Mouse (Mus musculus) embryonic facial prominence, embryonic 11.5 days (tissue): ENCODE results near the gene Dpp9. TPM values are rescaled to one million over a fixed set of nuclear protein-coding genes. Genes with fewer than 3 reads are reported as not detected.

Source experiments
- ATAC-seq: fragments of 200-750 bp; cut with Nextera tagmentation; replicated peaks from 2 replicates; pipeline ENCODE4 v1.8.0; 2017; ENCODE audit warnings: low read depth; ENCODE audit not compliant: insufficient number of reproducible peaks, low FRiP score, low TSS enrichment
- DNase-seq: peaks from one replicate; pipeline ENCODE4 v3.0.0-alpha.2; 2015; ENCODE audit warnings: low spot score
- H3K27ac ChIP-seq: fragments of 300-500 bp; sonication (generic); replicated peaks from 2 replicates; pipeline ENCODE4 v1.5.1; 2014; ENCODE audit warnings: mild to moderate bottlenecking, low read depth, low read length, control low read depth
- H3K27me3 ChIP-seq: fragments of 300-500 bp; sonication (generic); 2 replicates; pipeline ENCODE4 v1.6.1; 2014; ENCODE audit warnings: mild to moderate bottlenecking, low read length, moderate library complexity, mixed read lengths; ENCODE audit not compliant: control insufficient read depth, insufficient read depth
- H3K36me3 ChIP-seq: fragments of 300-500 bp; sonication (generic); replicated peaks from 2 replicates; pipeline ENCODE4 v1.6.1; 2014; ENCODE audit warnings: low read depth, mild to moderate bottlenecking, low read length, moderate library complexity, mixed read lengths; ENCODE audit not compliant: control insufficient read depth, insufficient read depth
- H3K4me1 ChIP-seq: fragments of 300-500 bp; sonication (generic); 2 replicates; pipeline ENCODE4 v1.6.1; 2014; ENCODE audit warnings: low read length, mixed read lengths; ENCODE audit not compliant: control insufficient read depth, insufficient read depth
- H3K4me2 ChIP-seq: fragments of 300-500 bp; sonication (generic); 2 replicates; pipeline ENCODE4 v1.6.1; 2014; ENCODE audit warnings: low read depth, mild to moderate bottlenecking, control low read depth, low read length, moderate library complexity
- H3K4me3 ChIP-seq: fragments of 300-500 bp; sonication (generic); 2 replicates; pipeline ENCODE4 v1.5.1; 2014; ENCODE audit warnings: low read depth, low read length, control low read depth
- H3K9ac ChIP-seq: fragments of 300-500 bp; sonication (generic); replicated peaks from 2 replicates; pipeline ENCODE4 v1.6.1; 2014; ENCODE audit warnings: mild to moderate bottlenecking, control low read depth, low read length
- H3K9me3 ChIP-seq: fragments of 300-500 bp; sonication (generic); replicated peaks from 2 replicates; pipeline ENCODE4 v1.6.1; 2016; ENCODE audit warnings: mild to moderate bottlenecking, low read length, inconsistent platforms, mixed read lengths; ENCODE audit not compliant: control insufficient read depth
- WGBS: fragments of 180-500 bp; shearing (Covaris S2); extraction: QIAGEN DNeasy Blood & Tissue Kit; methylation state at CpG from one replicate; pipeline ENCODE4 v1.1.7; 2014; 5-methylcytosine and 5-hydroxymethylcytosine counted together
- polyA plus RNA-seq: library from polyadenylated mRNA; unstranded; fragments of >200 nt; fragmentation: Nextera tagmentation; extraction: Ambion mirVana; gene quantifications from 2 replicates; pipeline ENCODE4 v1.2.1, GENCODE M21; 2014

Dpp9 gene
- polyA plus RNA-seq, result 23.7 and 33.1 TPM in 2 replicates

- Histone ChIP-seq H3K9me3 (no peaks in the 10 kb centered on the region), H3K4me1 (peaks cover 5% of the 10 kb centered on the region; the same call in 1 of the 2 replicates), H3K27ac (peak within 1 kb of the TSS; percentile 76), H3K9ac (peak within 1 kb of the TSS; percentile 88), H3K27me3 (no peaks in the 10 kb centered on the region), H3K36me3 (no peaks in the 10 kb centered on the region), H3K4me3 (peak within 1 kb of the TSS; percentile 97), H3K4me2 (peak within 1 kb of the TSS; percentile 76)
- peak; percentile 100 for ATAC-seq
- peak; percentile 95 for DNase-seq
- WGBS, result under 1% methylated on average over 75 of the region's 78 CpGs
Observed at GRCm38 (mm10) chr17:56218377-56219191, at the start of gene Dpp9. Gene Dpp9 (minus strand): TSS chr17:56218905.

GRCm38 (mm10) chr17:56266271-56266670 is 47.6 kb upstream of the Dpp9 start:
- H3K27ac ChIP-seq, result no peak overlapping the region
- 69% methylated on average over 3 of the region's 3 CpGs for WGBS
- no peaks in the 10 kb centered on the region; the same call in 1 of the 2 replicates for H3K36me3 ChIP-seq
- no peak overlapping the region for H3K4me3 ChIP-seq
- no peak overlapping the region for H3K4me2 ChIP-seq
- no peaks in the 10 kb centered on the region for H3K27me3 ChIP-seq
- H3K9me3 ChIP-seq, result no peaks in the 10 kb centered on the region
- H3K9ac ChIP-seq, result no peak overlapping the region
- DNase-seq (no peak), ATAC-seq (no peak)
- H3K4me1 ChIP-seq, result no peaks in the 10 kb centered on the region

- Histone ChIP-seq H3K4me3 (no peak overlapping the region), H3K36me3 (no peaks in the 10 kb centered on the region; the same call in 1 of the 2 replicates), H3K27ac (no peak overlapping the region), H3K4me1 (no peaks in the 10 kb centered on the region), H3K27me3 (no peaks in the 10 kb centered on the region), H3K9ac (no peak overlapping the region), H3K9me3 (no peaks in the 10 kb centered on the region), H3K4me2 (no peak overlapping the region)
- DNase-seq (no peak), ATAC-seq (no peak)
- WGBS, result 97% methylated on average over 3 of the region's 3 CpGs
Observed at GRCm38 (mm10) chr17:56265869-56266268, 47.2 kb upstream of the Dpp9 start.

GRCm38 (mm10) chr17:56265011-56265410 is 46.3 kb upstream of the Dpp9 start:
- Histone ChIP-seq H3K9ac (no peak overlapping the region), H3K4me3 (no peak overlapping the region), H3K4me2 (no peak overlapping the region), H3K36me3 (no peaks in the 10 kb centered on the region; the same call in 1 of the 2 replicates), H3K27me3 (no peaks in the 10 kb centered on the region), H3K9me3 (no peaks in the 10 kb centered on the region), H3K27ac (no peak overlapping the region), H3K4me1 (no peaks in the 10 kb centered on the region)
- DNase-seq (no peak), ATAC-seq (no peak)
- 92% methylated on average over 4 of the region's 4 CpGs for WGBS

- Histone ChIP-seq H3K27ac (no peak overlapping the region), H3K9ac (no peak overlapping the region), H3K4me2 (no peak overlapping the region), H3K36me3 (no peaks in the 10 kb centered on the region; the same call in 1 of the 2 replicates), H3K9me3 (no peaks in the 10 kb centered on the region), H3K4me3 (no peak overlapping the region), H3K27me3 (no peaks in the 10 kb centered on the region), H3K4me1 (no peaks in the 10 kb centered on the region)
- ATAC-seq (peak; percentile 51; the same call in 1 of the 2 replicates), DNase-seq (peak; percentile 85)
- 23% methylated on average over 8 of the region's 8 CpGs for WGBS
Observed at GRCm38 (mm10) chr17:56264020-56264419, 45.3 kb upstream of the Dpp9 start.

GRCm38 (mm10) chr17:56262645-56263094 is 44.0 kb upstream of the Dpp9 start:
- H3K4me2 ChIP-seq, result no peak overlapping the region
- H3K4me1 ChIP-seq, result no peaks in the 10 kb centered on the region
- ATAC-seq (no peak), DNase-seq (no peak)
- no peaks in the 10 kb centered on the region for H3K9me3 ChIP-seq
- H3K27ac ChIP-seq, result no peak overlapping the region
- H3K9ac ChIP-seq, result no peak overlapping the region
- H3K27me3 ChIP-seq, result no peaks in the 10 kb centered on the region
- H3K4me3 ChIP-seq, result no peak overlapping the region
- 86% methylated on average over 3 of the region's 3 CpGs for WGBS
- H3K36me3 ChIP-seq, result no peaks in the 10 kb centered on the region; the same call in 1 of the 2 replicates

- Histone ChIP-seq H3K27me3 (no peaks in the 10 kb centered on the region), H3K9ac (no peak overlapping the region), H3K4me2 (no peak overlapping the region), H3K4me1 (no peaks in the 10 kb centered on the region), H3K4me3 (no peak overlapping the region), H3K36me3 (no peaks in the 10 kb centered on the region; the same call in 1 of the 2 replicates), H3K27ac (no peak overlapping the region), H3K9me3 (no peaks in the 10 kb centered on the region)
- WGBS, result 84% methylated on average over 3 of the region's 3 CpGs
- ATAC-seq (no peak), DNase-seq (no peak)
Observed at GRCm38 (mm10) chr17:56261166-56261565, 42.5 kb upstream of the Dpp9 start.
